Mouse (Mus musculus) gastrocnemius, adult 8-10 months (tissue): ENCODE data around the gene Reep6. TPM values are rescaled to one million over a fixed set of nuclear protein-coding genes. Genes with fewer than 3 reads are reported as not detected.
"Not testable (repeated sequence)": the region's sequence is repeated elsewhere in the genome, so short reads cannot be mapped to it uniquely, and the experiment has no call there.

Experiments
- DNase-seq, 2 experiments: peaks; one replicate each; pipeline ENCODE4 v3.0.0; 2022; ENCODE audit warnings: low spot score in 2 of 2
- total RNA-seq, 4 experiments: library from RNA; stranded (reverse); gene quantifications; 2 replicates each; pipeline ENCODE4 v1.2.4; 2022

The Reep6 gene
- total RNA-seq, 4 experiments from 2014 or later, result 2.6 to 4.0 (median 3.2) TPM

DNA sequence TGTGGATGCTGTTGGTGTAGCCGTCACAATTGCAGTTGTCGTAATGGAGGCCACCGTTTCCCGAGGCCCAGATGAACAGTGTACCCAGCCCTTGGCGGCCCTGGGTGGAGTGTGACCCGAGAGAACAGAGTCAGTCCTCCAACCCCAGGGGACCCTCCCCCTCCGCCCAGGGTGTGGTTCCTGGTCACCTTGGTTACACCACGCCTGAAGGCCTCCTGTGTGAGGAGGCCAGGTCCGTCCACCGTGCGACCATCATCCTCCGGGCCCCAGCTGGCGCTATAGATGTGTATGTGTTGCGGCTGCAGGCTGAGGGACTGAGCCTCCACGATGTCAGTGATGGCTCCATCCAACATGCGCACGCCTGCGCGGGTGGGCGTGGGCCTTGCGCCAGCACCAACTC, 4.7 kb upstream of the Reep6 start:
- DNase-seq, result no peak

GRCm38 (mm10) chr10:80330084-80330483, 331 bp downstream of the Reep6 start:
- DNase-seq, result no peak

DNA sequence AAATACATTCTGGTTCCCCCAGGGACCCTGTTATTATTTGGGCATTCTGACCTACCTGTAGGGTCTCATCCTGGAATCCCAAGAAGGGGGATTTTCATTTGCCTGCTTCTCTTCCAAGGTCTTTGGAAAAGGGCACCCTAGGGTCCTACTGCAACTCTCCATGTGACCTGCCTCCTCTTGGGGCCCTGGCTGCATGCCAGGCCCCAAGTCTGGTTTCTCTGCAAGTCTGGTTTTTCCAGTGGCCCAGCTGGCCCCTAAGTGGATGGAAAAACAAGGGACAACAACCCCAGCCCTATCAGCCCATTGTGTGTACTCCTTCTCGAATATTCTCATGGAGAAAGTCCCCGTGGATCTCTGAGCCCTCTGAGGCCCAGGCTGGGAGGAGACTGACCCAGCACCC, 1.1 kb downstream of the Reep6 start:
- no peak for DNase-seq

DNA sequence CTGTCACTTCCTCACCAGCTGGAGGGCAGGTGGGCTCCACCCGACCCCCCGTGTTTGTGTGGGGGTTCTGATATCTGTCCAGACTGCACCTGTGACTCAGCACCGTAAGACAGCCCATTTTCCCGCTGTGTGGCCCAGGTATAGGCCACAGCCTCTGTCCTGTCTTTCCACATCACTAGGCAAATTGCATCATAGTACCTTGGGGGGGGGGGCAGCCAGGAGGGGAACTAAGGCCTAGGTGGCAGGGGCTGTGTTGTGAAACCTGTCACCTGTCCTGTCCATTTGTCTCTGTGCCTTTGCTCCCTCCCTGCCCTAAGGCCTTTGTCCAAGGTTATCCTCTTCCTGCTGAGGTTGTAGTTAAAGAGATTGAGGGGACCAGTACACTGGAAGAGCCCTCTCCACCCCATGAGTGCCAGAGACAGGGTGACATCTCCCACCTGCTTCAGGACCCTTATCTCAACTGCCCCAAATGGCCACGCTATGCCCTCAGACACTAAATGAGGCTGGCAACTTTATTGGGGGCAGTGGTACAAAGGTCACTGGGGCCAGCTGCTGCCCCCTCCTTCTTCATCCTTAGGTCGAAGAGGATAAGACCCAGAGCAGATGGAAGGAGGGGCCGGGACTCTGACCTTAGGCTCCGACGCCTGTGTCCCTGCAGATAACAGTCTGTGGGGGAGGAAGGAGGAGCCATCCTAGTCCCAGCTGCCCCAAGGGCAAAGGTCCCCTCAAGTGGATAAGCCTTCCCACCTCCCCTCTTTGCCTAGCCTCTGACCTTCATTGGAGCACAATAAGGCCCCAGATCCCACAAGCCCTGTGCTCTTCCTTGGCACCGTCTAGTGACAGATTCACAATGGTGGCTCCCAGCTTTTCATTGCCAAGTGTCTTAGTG, 2.1 kb downstream of the Reep6 start:
- no peak for DNase-seq

GRCm38 (mm10) chr10:80332525-80332989, 2.8 kb downstream of the Reep6 start:
- no peak for DNase-seq

DNA sequence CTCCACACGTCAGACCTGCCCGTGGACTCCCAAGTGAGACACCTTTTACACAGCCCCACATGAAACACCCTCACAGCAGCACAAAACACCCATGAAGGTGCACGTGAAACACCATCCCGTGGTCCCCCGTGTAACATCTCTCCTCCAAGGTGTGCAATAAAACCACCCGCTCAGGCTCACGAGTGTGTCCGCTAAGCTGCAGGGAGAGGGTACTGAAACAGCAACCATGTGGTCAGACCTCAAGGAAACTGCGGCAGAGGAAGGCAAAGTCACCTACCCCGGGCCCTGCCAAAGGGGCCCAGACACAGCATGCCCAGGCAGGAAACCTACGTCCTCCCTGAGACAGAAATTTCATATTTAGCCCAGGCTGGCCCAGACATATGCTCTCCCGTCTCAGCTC, 6.5 kb downstream of the Reep6 start:
- DNase-seq, result no peak

- DNase-seq, result peak; percentile 82 to 83
Observed at GRCm38 (mm10) chr10:80339941-80340750, 10.4 kb downstream of the Reep6 start.

GRCm38 (mm10) chr10:80341026-80341425, 11.3 kb downstream of the Reep6 start:
- no peak for DNase-seq

DNA sequence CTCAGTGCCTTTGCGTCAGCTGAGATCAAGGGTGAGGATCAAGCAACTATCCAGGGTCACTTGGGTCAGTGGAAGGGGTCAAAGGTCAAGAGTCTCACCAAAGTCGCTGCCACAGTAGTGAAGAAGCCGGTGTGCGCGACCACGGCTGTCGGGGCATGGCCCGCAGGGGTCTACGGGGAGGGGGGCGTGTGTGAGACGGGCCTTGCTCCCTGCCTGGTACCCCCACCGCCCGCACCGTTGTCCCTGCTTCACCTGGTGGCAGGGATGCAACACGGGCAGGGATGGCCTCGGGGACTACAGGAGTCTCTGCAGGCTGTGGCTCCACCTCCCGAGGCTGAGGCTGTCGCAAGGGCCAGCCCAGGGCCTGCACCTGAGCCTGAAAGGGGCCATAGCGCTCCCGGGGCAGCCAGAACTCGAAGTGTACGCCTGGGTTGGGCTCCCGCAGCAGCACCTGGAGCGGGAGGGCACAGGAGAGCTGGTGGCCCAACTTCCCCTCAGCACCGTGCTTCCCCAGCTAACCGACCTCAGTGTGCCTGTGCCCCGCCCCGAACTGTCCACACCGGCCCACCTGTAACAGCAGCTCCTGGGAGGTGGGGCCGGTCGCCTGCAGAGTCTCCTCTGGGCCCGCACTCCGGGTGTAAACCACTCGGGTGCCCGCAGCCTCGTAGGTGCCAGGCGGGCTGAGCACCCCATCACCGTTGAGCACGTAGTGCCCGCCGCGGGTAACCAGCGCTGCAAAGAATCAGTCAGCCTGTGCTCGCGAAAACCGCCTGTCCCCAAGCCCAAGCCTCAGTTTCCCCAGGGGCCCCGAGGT, 11.9 kb downstream of the Reep6 start:
- DNase-seq, result no peak

DNA sequence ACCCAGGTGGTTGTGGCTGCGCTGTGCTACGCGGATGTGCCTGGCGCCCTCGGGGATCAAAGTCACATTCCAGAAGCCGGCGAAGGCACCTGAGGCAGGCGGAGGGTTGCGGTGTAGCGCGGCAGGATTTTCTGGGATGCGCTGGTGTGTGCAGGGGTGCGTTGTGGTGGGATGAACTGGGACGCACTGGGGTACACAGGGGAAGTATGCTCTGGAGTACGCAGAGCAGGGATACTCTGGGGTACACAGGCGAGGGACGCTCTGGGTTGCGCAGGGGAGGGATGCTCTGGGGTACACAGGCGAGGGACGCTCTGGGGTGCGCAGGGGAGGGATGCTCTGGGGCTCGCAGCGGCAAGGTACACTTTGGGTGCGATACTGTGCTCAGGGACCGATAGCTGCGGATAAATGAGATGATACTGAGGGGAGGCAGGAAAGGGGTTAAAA, 12.6 kb downstream of the Reep6 start:
- no peak for DNase-seq

- DNase-seq, result no peak
Observed at GRCm38 (mm10) chr10:80342749-80343424, 13.1 kb downstream of the Reep6 start.

DNA sequence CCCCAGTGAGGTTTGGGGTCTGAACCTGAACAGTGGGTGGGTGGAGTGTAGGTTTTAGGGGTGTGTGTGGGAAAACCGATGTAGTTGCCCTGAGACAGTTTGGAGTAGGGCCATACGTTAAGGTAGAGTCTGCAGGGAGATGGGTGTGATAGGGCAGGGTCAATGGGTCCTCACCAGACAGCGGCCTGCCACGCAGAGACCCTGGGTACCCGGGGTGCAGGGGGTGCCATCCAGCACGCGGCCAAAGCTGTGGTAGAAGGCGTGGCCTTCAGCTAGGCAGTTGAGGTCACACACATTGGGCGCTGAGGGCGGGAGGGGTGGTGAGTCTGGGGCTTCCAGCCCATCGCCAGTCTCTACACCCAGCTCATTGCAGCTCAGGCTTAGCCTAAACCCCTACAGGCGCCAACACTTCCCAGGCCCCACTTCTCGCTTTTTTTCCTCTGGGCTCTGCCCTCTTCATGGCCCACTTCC, 13.7 kb downstream of the Reep6 start:
- DNase-seq, result no peak

DNA sequence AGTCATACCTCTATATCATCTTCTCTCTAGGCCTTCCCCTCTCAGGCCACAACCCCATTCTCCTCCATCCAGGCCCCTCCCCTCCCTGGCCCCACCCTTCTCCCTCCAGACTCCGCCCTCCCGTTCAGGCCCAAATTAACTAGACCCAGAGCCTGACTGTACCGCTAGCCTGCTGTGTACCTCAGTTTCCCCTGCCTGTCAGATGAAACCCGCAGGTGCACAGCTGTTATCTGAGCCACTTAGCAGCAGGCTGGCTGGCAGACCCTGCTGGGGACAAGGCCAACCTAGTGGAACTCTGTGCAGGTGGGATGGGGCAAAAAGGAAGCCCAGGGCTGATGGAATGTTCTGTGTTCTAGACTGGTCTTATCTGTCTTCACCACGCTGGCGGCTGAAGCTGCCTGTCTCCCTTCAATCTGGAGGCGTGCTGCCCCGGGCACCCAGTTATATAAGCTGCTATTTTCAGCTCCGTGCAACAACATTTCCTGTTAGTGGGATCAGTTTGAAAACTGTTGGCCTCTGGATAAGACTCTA, 14.4 kb downstream of the Reep6 start:
- peak in 1 of 2 experiments; percentile 64 for DNase-seq

DNA sequence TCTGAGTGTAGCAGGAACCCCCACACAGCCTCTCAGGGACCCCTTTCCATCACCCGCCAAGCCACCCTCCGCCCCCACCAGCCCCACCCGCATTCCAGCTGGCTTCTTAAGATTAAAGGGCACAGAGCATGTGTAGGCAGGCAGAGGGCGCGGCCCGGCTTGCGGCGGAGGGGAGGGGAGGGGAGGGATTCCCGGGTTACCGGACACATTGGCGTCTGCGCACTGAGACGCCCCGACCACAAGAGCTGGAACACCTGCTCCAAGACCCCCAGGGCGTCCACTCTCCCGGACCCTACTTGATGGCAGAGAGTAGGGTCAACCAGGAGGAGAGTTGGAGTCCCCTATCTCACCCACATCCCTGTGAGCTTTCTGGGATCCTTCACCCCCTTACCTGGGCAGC, 15.4 kb downstream of the Reep6 start:
- DNase-seq, result no peak

- not testable (repeated sequence) for DNase-seq
Observed at GRCm38 (mm10) chr10:80345929-80346328, 16.2 kb downstream of the Reep6 start.

- peak in 1 of 2 experiments; percentile 58 for DNase-seq
Observed at GRCm38 (mm10) chr10:80347514-80347967, 17.8 kb downstream of the Reep6 start.

- peak; percentile 58 to 78 for DNase-seq
Observed at GRCm38 (mm10) chr10:80348244-80348781, 18.6 kb downstream of the Reep6 start, which contains the start of gene Adamtsl5. Gene Adamtsl5 (minus strand): TSS chr10:80348412.

- peak in 1 of 2 experiments; percentile 43 for DNase-seq
Observed at GRCm38 (mm10) chr10:80348981-80349380, 19.2 kb downstream of the Reep6 start.

DNA sequence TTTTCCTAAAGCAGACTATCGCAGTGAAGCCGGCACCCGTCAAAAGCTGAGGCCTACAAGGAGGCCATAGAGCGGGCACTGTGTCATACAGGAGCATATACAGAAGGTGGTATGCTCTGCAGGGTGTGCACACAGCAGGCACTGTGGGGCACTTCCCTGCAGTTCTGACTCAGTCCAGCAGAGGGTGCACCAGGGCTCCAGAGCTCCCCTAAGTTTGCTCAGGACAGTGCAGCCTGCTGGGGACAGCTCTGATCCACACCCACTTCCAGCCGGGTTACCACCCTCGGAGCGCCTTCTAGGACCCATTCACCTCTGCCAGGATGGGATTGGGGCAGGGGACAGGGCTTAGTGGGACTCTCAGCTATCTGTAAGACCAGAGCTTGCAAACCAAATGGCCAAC, 20.5 kb downstream of the Reep6 start:
- peak; percentile 77 to 79 for DNase-seq

DNA sequence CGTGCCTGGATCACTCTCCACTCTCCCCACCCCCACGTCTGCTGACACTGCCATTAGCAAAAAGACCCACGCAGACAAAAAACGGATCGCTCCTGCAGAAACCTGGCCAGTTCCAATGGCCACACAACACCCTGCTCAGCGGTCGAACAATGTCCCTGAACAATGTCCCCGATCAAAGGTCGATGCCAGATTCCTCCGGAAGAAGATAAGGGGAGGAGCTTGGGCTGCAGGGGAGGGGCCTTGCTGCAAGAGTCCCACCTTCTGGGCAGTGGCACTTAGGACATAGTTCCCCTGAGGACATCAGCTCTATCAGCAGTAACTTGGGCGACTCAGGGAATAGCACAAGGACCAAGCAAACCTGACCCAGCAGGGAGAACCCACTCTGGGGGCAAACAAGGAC, 22.1 kb downstream of the Reep6 start:
- DNase-seq, result no peak
